Mouse (Mus musculus): ENCODE measurements at regions not wholly inside any gene's neighbourhood (a gene's known extent, or its start where the extent isn't known, plus 50 kb on each side); places are given as distances from the start of the nearest gene placed in this dataset.

DNA sequence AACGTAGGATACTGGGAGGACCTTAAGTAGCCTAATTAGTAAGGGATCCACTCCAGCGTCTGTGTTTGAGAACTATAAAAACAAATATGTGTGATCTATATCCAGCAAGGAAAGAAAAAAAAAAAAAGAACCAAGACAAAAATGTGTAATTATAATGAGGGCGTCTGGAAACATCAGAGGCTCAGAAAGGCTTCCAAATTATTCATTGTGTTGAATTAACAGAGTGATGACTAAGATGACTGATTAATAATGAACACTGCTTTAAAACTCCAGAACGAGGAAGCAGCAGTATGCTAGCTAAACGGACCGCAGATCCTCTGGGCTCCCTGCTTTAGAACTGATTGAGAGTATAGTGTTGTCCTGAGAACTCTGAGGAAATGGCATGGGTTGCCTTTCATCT lies 421.0 kb downstream of the Sorl1 start:
- Histone ChIP-seq H3K4me3 (replicated peaks) (no peak overlapping the region), H3K9me3 (no peaks in the 10 kb centered on the region), H3K9ac (no peak overlapping the region), H3K27ac (no peak overlapping the region), H3K4me1 (0 out of 2 replicates have a peak, but pooled peaks cover 10% of the 10 kb centered on the region), H3K36me3 (no peaks in the 10 kb centered on the region), H3K4me2 (no peak overlapping the region), H3K27me3 (replicated peaks) (no peaks in the 10 kb centered on the region)
- no peak for ATAC-seq (ENCODE audit: insufficient read depth, low FRiP score, low read depth)
- WGBS, result 51% methylated on average over 6 of the region's 6 CpGs

DNA sequence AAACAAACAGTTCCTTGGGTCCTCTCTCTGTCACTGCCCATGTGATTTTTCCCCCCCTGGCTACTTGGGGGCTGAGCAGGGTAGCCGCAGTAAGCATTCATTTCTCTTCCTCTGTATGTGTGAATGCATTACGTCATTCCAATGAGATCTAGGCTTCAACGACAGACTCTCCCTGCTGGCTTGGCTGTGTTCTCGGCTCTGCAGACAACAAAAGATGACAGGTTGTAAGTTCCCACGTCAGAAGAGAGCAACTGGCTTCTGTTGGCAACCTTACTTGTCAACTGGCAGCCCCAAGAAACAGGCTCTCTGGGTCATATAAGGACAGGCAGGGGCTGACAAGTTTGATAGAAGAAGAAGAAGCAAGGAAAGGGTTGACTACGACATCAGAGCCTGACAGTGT lies 423.4 kb downstream of the Sorl1 start:
- 35% methylated on average over 6 of the region's 6 CpGs for WGBS

DNA sequence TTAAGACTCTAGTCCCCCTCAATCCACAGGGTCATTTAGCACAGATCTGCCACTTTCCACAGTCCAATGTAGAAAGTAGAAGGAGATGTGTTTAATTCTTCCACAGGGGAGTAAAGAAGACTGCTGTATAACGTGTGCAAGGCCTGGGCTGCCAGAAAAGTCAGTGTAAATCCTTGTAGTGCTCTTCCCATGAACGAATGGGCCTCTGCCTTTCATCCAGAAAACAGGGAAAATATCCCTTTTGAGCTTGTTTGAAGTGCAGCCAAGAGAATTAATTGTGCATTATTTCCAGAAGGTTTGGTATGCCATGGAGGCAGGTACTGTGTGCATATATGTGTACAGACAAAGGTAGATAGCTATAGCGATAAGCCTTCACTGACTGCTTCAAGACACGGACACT lies 425.1 kb downstream of the Sorl1 start:
- ATAC-seq (ENCODE audit: insufficient read depth, low FRiP score, low read depth), result no peak
- Histone ChIP-seq H3K27ac (no peak overlapping the region), H3K9ac (no peak overlapping the region), H3K27me3 (replicated peaks) (no peaks in the 10 kb centered on the region), H3K4me2 (no peak overlapping the region), H3K36me3 (no peaks in the 10 kb centered on the region), H3K4me1 (no peaks in the 10 kb centered on the region), H3K4me3 (replicated peaks) (no peak overlapping the region), H3K9me3 (no peaks in the 10 kb centered on the region)
- 61% methylated on average over 4 of the region's 4 CpGs for WGBS

More for the DNA sequence above, 423.4 kb downstream of the Sorl1 start:
- no peaks in the 10 kb centered on the region for H3K27me3 ChIP-seq (replicated peaks)
- no peak overlapping the region for H3K27ac ChIP-seq
- no peak overlapping the region for H3K4me3 ChIP-seq (replicated peaks)
- H3K4me1 ChIP-seq, result 0 out of 2 replicates have a peak, but pooled peaks cover 9% of the 10 kb centered on the region
- H3K4me2 ChIP-seq, result no peak overlapping the region
- H3K36me3 ChIP-seq, result no peaks in the 10 kb centered on the region
- H3K9me3 ChIP-seq, result no peaks in the 10 kb centered on the region
- ATAC-seq (ENCODE audit: insufficient read depth, low FRiP score, low read depth), result no peak
- H3K9ac ChIP-seq, result no peak overlapping the region

DNA sequence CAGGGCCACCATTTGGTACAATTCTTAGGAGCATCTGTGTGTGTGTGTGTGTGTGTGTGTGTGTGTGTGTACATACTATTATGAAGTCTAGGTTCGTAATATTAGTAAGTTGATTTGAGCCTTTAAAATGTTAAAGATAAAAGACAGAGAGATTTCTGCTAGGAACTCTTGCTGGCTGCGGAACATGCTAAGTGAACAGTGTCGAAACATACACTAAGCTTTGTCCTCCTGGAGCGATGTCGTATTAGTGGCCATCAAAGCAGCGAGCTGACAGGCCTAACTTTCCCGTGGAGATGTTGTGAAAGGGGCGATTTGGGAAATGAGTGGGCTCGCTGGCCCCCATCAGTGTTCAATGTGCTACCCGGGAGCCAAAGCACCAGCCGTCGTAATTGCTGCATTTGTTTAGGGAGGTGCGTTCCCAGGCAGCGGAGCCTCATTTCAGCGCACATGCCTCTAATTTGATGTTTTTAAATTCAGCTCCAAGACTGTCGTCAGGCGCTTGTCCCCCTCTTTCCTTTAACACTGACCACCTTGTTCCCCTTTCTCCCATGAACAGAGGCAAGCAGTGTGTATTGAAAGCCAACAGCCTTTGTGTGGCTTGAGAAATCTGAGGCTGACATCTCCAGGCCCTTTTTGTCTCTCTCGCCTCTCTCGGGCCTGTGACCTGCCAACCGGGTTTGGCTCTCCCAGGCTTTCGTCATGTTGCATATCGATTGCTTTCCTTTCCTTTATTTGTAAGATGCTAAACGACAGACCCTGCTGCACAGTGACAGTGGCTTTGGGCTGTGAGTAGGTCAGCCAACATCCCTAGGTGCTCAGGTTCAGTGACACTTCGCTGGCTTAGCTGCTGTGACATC lies 426.3 kb downstream of the Sorl1 start:
- 70% methylated on average over 24 of the region's 24 CpGs for WGBS
- no peak overlapping the region for H3K4me2 ChIP-seq
- no peaks in the 10 kb centered on the region for H3K9me3 ChIP-seq
- H3K27me3 ChIP-seq (replicated peaks), result no peaks in the 10 kb centered on the region
- H3K9ac ChIP-seq, result no peak overlapping the region
- H3K4me3 ChIP-seq (replicated peaks), result no peak overlapping the region
- H3K27ac ChIP-seq, result no peak overlapping the region
- H3K4me1 ChIP-seq, result no peaks in the 10 kb centered on the region
- no peaks in the 10 kb centered on the region for H3K36me3 ChIP-seq
- ATAC-seq (ENCODE audit: insufficient read depth, low FRiP score, low read depth), result no peak

DNA sequence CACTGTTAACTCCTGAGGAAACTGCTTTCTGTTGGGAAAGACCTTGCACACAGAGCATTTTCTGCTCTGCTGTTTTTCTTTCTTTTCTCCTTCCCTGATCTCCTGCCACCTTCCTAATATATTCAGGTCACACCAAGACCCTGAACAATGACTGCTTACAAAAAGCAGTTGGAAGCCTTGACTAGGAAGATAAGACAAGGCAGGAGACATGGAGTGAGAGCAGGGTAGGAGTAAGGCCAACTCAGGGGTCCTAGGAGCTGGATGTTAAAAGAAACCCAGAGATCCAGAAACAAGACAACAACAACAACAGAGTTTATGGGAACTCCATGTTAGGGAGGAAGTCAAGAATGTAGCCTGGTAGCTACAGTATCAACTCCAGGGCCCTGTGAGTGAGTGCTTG lies 426.9 kb downstream of the Sorl1 start:
- no peak overlapping the region for H3K4me2 ChIP-seq
- no peak overlapping the region for H3K9ac ChIP-seq
- no peaks in the 10 kb centered on the region for H3K9me3 ChIP-seq
- H3K36me3 ChIP-seq, result no peaks in the 10 kb centered on the region
- H3K27me3 ChIP-seq (replicated peaks), result no peaks in the 10 kb centered on the region
- ATAC-seq (ENCODE audit: insufficient read depth, low FRiP score, low read depth), result no peak
- H3K4me3 ChIP-seq (replicated peaks), result no peak overlapping the region
- no peaks in the 10 kb centered on the region for H3K4me1 ChIP-seq
- H3K27ac ChIP-seq, result no peak overlapping the region

DNA sequence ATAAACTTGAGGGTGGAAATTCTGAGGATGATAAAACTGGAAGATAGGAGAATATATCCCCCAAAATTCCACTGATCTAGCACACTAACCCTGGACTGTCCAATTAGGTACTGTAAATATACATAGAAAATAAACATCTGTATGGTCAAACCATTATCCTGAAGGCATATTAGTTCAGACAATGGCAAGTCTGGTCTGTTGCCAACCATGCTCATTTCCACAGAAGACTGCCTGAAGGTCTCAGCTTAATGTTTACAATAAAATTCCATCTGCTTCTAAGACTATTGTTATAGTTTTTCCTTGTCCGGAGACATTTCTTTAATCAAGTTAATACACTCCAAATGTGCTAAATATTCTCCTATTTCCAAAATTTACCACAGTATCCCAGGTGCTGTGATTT lies 441.2 kb downstream of the Sorl1 start:
- WGBS, result 43% methylated on average over 1 of the region's 1 CpGs
- no peaks in the 10 kb centered on the region for H3K36me3 ChIP-seq
- no peaks in the 10 kb centered on the region for H3K4me1 ChIP-seq
- no peak overlapping the region for H3K27ac ChIP-seq
- ATAC-seq (ENCODE audit: insufficient read depth, low FRiP score, low read depth), result no peak
- H3K9me3 ChIP-seq, result no peaks in the 10 kb centered on the region
- no peaks in the 10 kb centered on the region for H3K27me3 ChIP-seq (replicated peaks)
- no peak overlapping the region for H3K4me2 ChIP-seq
- H3K9ac ChIP-seq, result no peak overlapping the region
- no peak overlapping the region for H3K4me3 ChIP-seq (replicated peaks)

DNA sequence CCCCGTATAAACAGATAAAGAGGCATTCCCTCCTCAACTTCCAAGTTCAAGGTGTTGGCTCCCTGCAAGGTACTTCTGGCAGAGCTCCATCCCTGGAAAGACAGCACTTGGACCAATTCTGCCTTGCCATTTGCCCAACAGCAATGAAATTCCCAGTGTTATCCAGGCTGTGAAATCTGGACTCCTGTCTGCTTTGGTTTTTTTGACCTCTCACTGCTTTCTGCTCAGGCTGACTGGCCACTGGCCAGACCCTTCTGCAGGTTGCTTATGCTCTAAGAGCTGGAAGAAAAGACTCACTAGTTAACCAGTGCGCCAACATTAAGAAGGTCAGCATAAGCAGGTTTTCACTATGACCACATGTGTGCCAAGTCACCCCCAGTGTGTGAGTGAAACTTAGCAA lies 448.4 kb downstream of the Sorl1 start:
- H3K36me3 ChIP-seq, result no peaks in the 10 kb centered on the region
- H3K27me3 ChIP-seq (replicated peaks), result no peaks in the 10 kb centered on the region
- 73% methylated on average over 2 of the region's 2 CpGs for WGBS
- no peak for ATAC-seq (ENCODE audit: insufficient read depth, low FRiP score, low read depth)
- H3K27ac ChIP-seq, result no peak overlapping the region
- H3K4me2 ChIP-seq, result no peak overlapping the region
- H3K4me3 ChIP-seq (replicated peaks), result no peak overlapping the region
- no peaks in the 10 kb centered on the region for H3K9me3 ChIP-seq
- H3K9ac ChIP-seq, result no peak overlapping the region
- H3K4me1 ChIP-seq, result no peaks in the 10 kb centered on the region

DNA sequence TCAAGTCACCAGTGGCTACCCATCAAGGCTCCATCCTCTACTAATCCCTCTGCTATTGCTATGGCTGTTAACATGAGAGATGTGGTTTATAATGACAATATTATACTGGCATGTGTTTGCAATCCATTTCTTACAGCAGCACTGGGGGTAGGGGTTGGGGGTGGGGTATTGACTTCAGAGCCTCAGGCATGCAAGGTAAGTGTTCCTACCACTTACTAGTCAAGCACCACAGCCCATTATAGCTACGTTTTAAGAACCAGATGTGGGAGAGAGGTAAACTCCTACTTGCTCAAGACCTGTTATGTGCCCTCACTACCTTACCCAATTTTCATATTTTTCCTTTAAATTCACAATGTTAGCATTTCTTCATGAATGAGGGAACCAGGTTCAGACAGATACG lies 451.1 kb downstream of the Sorl1 start:
- no peaks in the 10 kb centered on the region for H3K9me3 ChIP-seq
- no peaks in the 10 kb centered on the region for H3K4me1 ChIP-seq
- no peaks in the 10 kb centered on the region for H3K27me3 ChIP-seq (replicated peaks)
- H3K4me3 ChIP-seq (replicated peaks), result no peak overlapping the region
- H3K4me2 ChIP-seq, result no peak overlapping the region
- no peak overlapping the region for H3K27ac ChIP-seq
- H3K36me3 ChIP-seq, result no peaks in the 10 kb centered on the region
- ATAC-seq (ENCODE audit: insufficient read depth, low FRiP score, low read depth), result no peak
- 67% methylated on average over 2 of the region's 2 CpGs for WGBS
- no peak overlapping the region for H3K9ac ChIP-seq

DNA sequence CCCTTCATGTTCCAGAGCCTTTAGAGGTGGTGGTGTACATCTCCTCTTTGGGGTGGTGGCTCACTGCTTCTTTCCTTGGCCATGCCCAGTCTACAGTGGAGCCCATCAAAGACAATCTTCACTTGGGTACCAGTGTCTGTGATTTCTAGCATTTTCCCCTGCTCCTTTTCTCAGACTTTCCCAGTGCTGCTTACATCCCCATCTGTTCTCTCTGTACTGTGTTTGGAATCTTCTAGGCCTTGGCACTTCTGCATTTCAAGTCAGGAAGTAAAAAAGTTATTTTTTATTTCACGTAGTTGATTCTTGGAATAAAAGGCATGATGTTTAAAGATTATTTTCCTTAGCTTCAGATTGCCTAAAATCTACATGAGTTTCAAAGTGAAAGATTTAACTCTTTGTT lies 455.4 kb downstream of the Sorl1 start:
- 59% methylated on average over 1 of the region's 1 CpGs for WGBS
- no peaks in the 10 kb centered on the region for H3K36me3 ChIP-seq
- no peak overlapping the region for H3K27ac ChIP-seq
- no peak overlapping the region for H3K9ac ChIP-seq
- H3K9me3 ChIP-seq, result no peaks in the 10 kb centered on the region
- H3K27me3 ChIP-seq (replicated peaks), result no peaks in the 10 kb centered on the region
- H3K4me2 ChIP-seq, result no peak overlapping the region
- H3K4me3 ChIP-seq (replicated peaks), result no peak overlapping the region
- ATAC-seq (ENCODE audit: insufficient read depth, low FRiP score, low read depth), result no peak
- H3K4me1 ChIP-seq, result no peaks in the 10 kb centered on the region

DNA sequence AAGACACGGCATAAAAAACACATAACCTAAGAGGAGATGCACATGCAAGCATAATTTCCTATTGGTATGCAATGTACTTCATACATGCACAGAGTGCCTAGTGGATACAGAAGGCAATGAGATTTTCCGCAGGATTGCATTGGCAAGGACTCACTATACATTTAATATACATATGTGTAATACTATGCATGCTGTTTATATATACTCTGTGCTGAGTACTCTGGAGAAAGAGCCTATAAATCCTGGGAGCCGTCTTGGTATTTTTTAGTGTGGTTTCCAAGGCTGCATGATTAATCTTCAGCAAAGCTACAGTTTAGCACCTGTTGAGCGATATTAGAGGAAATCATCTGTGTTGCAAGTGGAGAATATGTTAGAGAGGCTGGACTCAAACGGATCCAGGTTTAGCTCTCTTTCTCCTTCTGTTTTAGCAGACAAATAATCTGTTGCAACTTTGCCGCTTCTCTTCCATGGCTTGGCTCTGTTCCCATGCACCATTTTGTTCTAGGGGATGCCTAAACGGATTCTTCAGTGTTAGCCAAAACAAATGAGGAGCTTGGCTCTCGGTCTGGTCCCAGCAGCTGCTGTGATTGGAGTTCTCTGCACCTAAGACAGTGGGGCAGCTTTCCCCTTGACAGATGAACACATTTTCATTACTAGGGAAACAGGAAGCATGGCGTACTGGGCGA lies 459.0 kb downstream of the Sorl1 start:
- peak overlapping the region; percentile 60 for H3K27ac ChIP-seq

DNA sequence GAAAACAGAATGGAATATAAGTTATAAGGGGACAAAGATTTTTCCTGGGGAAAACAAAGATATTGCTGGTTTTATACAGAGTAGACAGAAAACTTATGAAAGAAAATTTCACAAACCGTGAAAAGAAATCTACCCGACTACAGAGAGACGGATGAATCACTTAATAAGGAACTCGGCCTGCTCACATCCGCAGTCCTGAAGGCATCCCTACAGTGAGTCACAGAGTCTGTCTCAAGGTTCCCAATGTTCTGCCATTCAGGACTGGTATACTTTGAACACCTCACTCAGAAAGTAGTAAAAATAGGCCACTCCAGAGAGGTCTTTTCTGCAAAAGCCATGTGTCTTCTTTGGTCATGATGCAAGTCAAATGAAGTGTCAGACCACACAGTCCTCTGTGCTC lies 463.5 kb downstream of the Sorl1 start:
- Histone ChIP-seq H3K36me3 (no peaks in the 10 kb centered on the region), H3K4me1 (no peaks in the 10 kb centered on the region), H3K27ac (no peak overlapping the region), H3K4me3 (replicated peaks) (no peak overlapping the region), H3K9ac (no peak overlapping the region), H3K9me3 (no peaks in the 10 kb centered on the region), H3K27me3 (replicated peaks) (no peaks in the 10 kb centered on the region), H3K4me2 (no peak overlapping the region)
- ATAC-seq (ENCODE audit: insufficient read depth, low FRiP score, low read depth), result no peak
- 88% methylated on average over 5 of the region's 5 CpGs for WGBS

More for the DNA sequence above, 459.0 kb downstream of the Sorl1 start:
- H3K9me3 ChIP-seq, result no peaks in the 10 kb centered on the region
- no peak overlapping the region for H3K9ac ChIP-seq
- peak; percentile 60; the same call in 1 of the 2 replicates for ATAC-seq (ENCODE audit: insufficient read depth, low FRiP score, low read depth)
- H3K4me3 ChIP-seq (replicated peaks), result no peak overlapping the region
- 51% methylated on average over 10 of the region's 10 CpGs for WGBS
- H3K36me3 ChIP-seq, result no peaks in the 10 kb centered on the region
- no peaks in the 10 kb centered on the region for H3K27me3 ChIP-seq (replicated peaks)
- no peak overlapping the region for H3K4me2 ChIP-seq
- no peaks in the 10 kb centered on the region for H3K4me1 ChIP-seq

DNA sequence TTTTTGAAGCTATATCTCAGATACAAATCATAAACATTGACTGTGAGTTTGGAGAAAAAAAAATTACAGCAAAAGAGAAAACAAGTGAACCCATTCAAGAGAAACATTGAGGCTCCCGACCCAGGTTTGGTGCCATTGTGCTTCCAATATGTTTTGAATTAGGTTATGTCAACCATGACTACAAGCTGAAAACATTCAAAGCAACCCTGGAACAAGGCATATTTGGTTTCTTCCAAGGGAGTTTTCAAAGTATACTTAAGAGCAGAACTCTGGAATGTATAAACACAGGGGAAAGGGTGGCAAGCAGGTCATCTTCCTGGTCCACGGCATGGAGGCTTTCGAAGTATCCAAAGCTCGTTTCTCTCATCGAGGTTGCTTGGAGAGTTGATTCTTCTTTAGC lies 464.1 kb downstream of the Sorl1 start:
- no peak overlapping the region for H3K4me3 ChIP-seq (replicated peaks)

More for the DNA sequence above, 464.1 kb downstream of the Sorl1 start:
- H3K4me1 ChIP-seq, result no peaks in the 10 kb centered on the region
- no peak overlapping the region for H3K4me2 ChIP-seq
- WGBS, result 30% methylated on average over 5 of the region's 5 CpGs
- no peaks in the 10 kb centered on the region for H3K27me3 ChIP-seq (replicated peaks)
- no peaks in the 10 kb centered on the region for H3K36me3 ChIP-seq
- ATAC-seq (ENCODE audit: insufficient read depth, low FRiP score, low read depth), result no peak
- H3K9me3 ChIP-seq, result no peaks in the 10 kb centered on the region
- H3K9ac ChIP-seq, result no peak overlapping the region
- H3K27ac ChIP-seq, result no peak overlapping the region

Measured in stomach, embryonic 15.5 days (tissue).